Mouse (Mus musculus) ZHBTc4 (cell line): ENCODE data around the gene Tmem259.
A peak's percentile ranks its signal among the peaks of the same experiment; 100 is the strongest.

Experiments used
- DNase-seq: peaks from one replicate; pipeline ENCODE4 v3.0.0-alpha.2; 2011; ENCODE audit warnings: low read depth, low spot score

Tmem259 gene

GRCm38 (mm10) chr10:80016511-80016910 is 32.4 kb upstream of the Tmem259 start, which contains the start of gene Arhgap45:
Gene Arhgap45 (plus strand): TSS chr10:80016653.
- DNase-seq = no peak

- no peak for DNase-seq
Observed at GRCm38 (mm10) chr10:80015583-80015982, 31.5 kb upstream of the Tmem259 start.

DNA sequence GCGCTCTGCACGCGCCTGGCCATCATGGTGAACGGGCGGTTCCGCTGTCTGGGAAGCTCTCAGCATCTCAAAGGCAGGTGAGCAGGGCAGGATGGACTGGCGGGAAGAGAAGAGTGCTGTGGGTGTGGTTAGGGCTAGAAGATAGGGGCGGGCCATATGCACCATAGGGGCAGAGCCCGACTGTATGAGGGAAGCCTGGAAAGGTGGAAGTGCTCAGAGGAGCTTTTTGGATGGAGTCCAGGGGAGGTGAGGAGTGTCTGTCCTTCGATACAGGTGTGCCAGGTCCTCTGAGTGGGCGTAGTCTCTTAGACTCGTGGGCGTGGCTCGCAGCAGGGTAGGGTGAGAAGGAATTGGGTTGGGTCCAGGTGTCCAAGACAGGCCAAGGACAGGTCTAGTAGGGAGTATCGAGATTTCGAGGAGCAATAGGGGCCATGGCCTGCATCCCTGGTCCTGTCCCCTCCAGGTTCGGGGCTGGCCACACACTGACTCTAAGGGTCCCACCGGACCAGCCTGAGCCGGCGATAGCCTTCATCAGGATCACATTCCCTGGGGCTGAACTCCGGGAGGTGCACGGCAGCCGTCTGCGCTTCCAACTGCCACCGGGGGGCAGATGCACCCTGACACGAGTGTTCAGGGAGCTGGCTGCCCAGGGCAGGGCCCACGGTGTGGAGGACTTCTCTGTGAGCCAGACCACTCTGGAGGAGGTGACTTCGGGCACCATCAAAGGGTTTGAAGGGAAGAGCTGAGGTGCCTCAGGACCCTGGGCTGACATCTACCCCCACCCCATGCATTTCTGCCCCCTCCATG is 30.6 kb upstream of the Tmem259 start:
- peak; percentile 56 for DNase-seq

GRCm38 (mm10) chr10:80013609-80014008 is 29.5 kb upstream of the Tmem259 start:
- no peak for DNase-seq

DNA sequence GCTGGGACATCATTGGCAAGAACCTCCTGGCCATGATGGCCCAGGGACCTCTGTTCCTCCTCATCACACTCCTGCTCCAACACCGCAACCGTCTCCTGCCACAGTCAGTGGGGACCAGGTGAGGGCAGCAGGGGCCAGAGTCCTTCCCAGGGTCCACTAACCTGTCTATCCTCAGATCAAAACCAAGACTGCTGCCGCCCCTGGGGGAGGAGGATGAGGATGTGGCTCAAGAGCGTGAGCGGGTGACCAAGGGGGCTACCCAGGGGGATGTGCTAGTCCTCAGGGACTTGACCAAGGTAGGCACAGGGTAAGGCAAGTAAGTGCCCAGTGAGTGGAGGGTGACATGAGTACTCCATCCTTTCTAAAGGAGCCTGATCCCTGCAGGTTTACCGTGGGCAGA is 27.6 kb upstream of the Tmem259 start:
- DNase-seq = no peak

- no peak for DNase-seq
Observed at GRCm38 (mm10) chr10:80004233-80004705, 20.1 kb upstream of the Tmem259 start.

DNA sequence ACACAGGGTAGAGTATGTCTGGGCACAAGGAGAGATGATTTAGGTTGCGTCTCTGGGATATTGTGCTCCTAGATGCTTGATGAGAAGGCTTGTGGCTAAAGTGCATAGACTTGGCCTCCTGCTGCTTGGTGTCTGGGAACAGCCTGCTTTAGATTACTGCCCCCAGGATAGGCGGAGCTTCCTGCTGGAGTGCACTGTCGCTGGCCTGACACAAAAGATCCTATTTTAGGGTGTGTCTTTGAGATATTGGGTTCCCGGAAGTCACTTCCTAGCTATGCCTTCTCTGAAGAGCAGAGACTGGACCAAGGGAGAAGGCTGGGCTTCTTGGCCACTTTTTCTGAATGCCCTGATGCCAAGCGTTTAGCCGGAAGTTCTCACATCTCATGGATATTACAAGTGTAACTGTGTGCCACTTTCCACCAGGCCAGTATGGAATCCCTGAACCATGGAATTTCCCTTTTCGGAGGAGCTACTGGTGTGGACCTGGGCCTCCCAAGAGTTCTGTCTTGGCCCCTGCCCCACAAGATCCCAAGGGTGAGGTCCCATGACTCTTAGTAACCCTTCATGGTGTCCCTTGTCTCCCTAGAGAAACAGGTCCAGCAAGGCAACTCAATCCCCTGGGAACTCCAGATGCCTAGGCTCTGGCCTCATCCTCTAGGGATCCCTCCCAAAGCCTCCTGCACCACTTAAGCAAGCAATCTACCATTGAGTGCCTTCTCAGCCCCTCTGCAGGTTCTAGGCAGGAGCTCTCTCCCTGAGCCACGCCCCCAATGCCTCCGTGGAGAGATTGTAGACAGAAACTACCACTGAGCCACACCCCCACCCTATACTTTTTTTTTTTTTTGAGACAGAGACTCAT is 19.5 kb upstream of the Tmem259 start:
- peak; percentile 65 for DNase-seq

GRCm38 (mm10) chr10:80002829-80003228 is 18.7 kb upstream of the Tmem259 start:
- DNase-seq = no peak

DNA sequence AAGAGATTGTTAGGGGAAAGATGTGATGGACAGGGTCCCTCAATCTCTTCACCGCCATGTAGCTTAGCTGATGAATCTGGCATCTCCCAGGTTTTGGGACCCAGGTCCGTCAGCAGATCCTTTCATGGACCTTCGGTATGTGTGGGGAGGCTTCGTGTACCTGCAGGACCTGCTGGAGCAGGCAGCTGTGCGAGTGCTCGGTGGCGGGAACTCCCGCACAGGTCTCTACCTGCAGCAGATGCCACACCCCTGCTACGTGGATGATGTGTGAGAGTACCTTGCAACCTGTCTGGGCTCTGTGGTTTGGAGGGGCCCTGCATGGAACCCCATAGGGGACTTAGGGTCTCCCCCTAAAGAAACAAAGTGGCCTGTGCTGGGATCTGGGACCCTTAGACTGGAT is 17.8 kb upstream of the Tmem259 start:
- no peak for DNase-seq

- no peak for DNase-seq
Observed at GRCm38 (mm10) chr10:79997819-79998218, 13.7 kb upstream of the Tmem259 start.

GRCm38 (mm10) chr10:79997034-79997760 is 13.1 kb upstream of the Tmem259 start:
- peak; percentile 89 for DNase-seq

GRCm38 (mm10) chr10:79996272-79997033 is 12.3 kb upstream of the Tmem259 start, which contains the start of gene Abca7:
Gene Abca7 (plus strand): TSS chr10:79996494.
- peak; percentile 98 for DNase-seq

DNA sequence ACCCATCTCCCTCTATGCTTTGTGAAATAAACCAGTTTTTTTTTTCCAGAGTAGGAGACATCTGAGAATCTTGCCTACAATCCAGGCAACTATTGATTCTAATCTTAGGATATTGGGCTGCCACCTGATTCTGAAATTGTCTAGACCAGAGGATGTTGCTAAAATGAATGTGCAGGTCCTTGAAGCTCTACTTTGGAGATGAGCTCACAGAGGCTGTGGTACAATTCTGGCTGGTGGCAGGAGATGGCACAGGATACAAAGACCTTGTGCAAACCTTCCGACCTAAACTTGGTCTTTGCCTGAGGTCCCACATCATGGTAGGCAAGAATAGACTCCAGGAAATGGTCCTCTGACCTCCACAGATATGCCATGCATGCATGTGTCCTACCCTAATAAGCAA is 11.5 kb upstream of the Tmem259 start:
- DNase-seq = no peak

GRCm38 (mm10) chr10:79994397-79995115 is 10.4 kb upstream of the Tmem259 start:
- no peak for DNase-seq

DNA sequence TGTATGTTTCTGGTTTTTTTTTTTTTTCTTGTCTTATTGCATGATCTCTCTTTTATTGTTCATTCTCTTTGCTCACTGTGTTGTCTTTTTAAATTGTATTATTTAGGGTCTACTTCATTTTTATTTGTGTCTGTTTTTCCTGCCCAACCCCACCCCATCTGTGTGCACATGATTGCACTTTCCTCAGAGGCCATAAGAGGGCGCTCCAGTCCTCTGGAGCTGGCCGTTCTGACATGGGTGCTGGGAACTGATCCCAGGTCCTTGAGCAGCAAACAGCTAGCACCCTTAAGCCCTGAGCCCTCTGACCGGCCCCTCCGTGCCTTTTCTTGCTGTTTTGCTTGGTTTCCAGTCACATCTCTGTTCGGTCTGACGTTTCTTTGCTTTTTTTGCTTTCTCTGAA is 7.4 kb upstream of the Tmem259 start:
- no peak for DNase-seq

GRCm38 (mm10) chr10:79991099-79991498 is 7.0 kb upstream of the Tmem259 start:
- DNase-seq = peak; percentile 78

- DNase-seq = no peak
Observed at GRCm38 (mm10) chr10:79989870-79990269, 5.7 kb upstream of the Tmem259 start.

DNA sequence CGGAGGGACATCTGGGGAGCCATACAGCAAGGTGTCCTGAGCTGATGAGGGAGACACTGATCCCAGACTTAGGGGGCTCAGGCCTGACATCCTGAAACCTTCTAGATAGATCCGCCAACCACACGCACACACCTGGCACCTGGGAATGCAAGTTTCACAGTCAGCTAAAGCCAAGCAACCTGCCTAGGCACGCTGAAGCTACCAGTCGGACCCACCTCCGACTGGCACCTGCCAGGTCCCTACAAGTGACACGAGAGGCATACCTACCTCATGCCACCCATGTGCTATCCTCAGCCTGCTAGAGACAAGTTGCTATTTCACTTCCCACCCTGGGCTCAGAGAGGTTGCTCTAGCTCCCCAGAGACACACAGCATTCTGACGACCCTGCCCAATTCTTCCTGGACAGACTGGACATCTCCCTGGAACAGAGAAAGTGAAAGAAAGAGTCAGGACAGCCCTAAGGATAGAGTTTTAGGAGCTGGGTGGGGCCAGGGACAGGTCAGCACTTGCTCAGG is 5.2 kb upstream of the Tmem259 start:
- no peak for DNase-seq

DNA sequence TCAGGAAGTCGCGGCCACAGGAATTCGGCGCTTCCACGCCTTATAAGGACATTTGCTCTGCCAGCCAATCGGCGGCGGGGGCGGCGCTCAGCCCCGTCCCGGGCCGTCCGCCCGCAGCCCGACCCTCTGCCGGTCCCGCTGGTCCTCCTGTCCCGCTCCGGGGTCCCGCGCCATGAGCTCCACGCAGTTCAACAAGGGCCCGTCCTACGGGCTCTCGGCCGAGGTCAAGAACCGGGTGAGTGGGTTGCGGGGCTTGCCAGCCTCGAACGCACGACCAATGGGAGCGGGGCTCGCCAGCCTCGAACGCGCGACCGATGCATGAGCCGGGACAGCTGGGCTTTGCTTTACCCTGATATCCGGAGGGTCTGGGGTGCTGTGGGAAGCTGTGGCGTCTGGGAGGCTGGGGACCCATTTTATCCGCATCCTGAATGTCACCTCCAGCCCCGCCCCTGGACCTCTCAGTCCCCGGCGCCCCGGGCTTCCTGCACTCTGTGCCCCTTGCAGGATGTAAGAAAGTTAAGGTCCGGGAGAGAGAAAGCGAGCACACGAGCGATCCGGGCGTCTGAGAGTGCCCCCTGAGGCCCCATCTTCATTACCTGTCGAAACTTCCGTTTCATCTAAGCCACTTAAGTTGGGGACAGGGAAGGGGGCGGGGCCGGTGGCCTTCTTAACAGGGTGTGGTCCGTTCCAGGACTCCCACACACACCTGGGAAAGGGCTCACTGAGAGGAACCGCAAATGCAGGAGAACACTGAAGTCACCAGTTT is 4.6 kb upstream of the Tmem259 start, which contains the start of gene Cnn2:
TSS of gene Cnn2 (plus strand) at position 79 of the 766 bp plus-strand sequence.
- no peak for DNase-seq
